Mouse (Mus musculus) ES-E14 (cell line): ENCODE data around the gene Morf4l1.

ENCODE experiments used
- HCFC1 ChIP-seq: IDR thresholded peaks from 2 replicates; pipeline ENCODE4 v1.6.1; 2012; ENCODE audit warnings: low read length, inconsistent platforms, borderline replicate concordance; ENCODE audit not compliant: insufficient read depth
- ZNF384 ChIP-seq: IDR thresholded peaks from 2 replicates; pipeline ENCODE4 v1.6.1; 2012; ENCODE audit warnings: low read depth, low read length, inconsistent platforms

GRCm38 (mm10) chr9:90145788-90146187, 31.2 kb upstream of the Morf4l1 start:
- no peak for TF ChIP-seq HCFC1
- no peak for TF ChIP-seq ZNF384
